Mouse (Mus musculus) bone marrow, adult 2 months (tissue): Measurements from ENCODE around the gene Pip5k1a.

Experiments
- CTCF ChIP-seq: fragments of 200-500 bp; IDR thresholded peaks from 2 replicates; pipeline ENCODE4 v1.5.1; 2011; ENCODE audit warnings: low read length, control low read depth; ENCODE audit not compliant: control insufficient read depth, insufficient read depth
- POLR2A ChIP-seq: fragments of 200-500 bp; IDR thresholded peaks from 2 replicates; pipeline ENCODE4 v1.6.1; 2011; ENCODE audit warnings: low read depth, mild to moderate bottlenecking, control low read depth, low read length, borderline replicate concordance; ENCODE audit not compliant: control insufficient read depth

GRCm38 (mm10) chr3:95110911-95111726 lies 4.4 kb upstream of the Pip5k1a start, which contains the start of gene Vps72:
- TF ChIP-seq CTCF (no peak), POLR2A (peak; percentile 67; the same call in 1 of the 2 replicates)
